Mouse (Mus musculus) thymus, postnatal 10 days (tissue): ENCODE results near the gene Gjc2.

Experiments
- DNase-seq, 2 experiments: peaks; one replicate each; pipeline ENCODE4 v3.0.0; 2021; ENCODE audit warnings: low spot score in 2 of 2

Gjc2 gene

GRCm38 (mm10) chr11:59208153-59208831, 25.3 kb upstream of the Gjc2 start, which contains the start of gene 2310033P09Rik:
Gene 2310033P09Rik, plus strand, starts transcription at chr11:59208321.
- DNase-seq = peak; percentile 80 to 86

GRCm38 (mm10) chr11:59202081-59202995, 19.3 kb upstream of the Gjc2 start, which contains the start of gene Mrpl55:
Gene Mrpl55, plus strand, starts transcription at chr11:59202486.
- peak; percentile 84 to 92 for DNase-seq

- no peak for DNase-seq
Observed at GRCm38 (mm10) chr11:59201216-59202002, 18.4 kb upstream of the Gjc2 start.

- no peak for DNase-seq
Observed at GRCm38 (mm10) chr11:59196230-59196629, 13.2 kb upstream of the Gjc2 start.

- no peak for DNase-seq
Observed at GRCm38 (mm10) chr11:59192059-59192386, 9.0 kb upstream of the Gjc2 start, which contains the start of gene Guk1. Gene Guk1, minus strand, starts transcription at chr11:59192212.

GRCm38 (mm10) chr11:59191231-59192058, 8.4 kb upstream of the Gjc2 start:
- peak; percentile 81 to 84 for DNase-seq

GRCm38 (mm10) chr11:59187706-59188105, 4.7 kb upstream of the Gjc2 start:
- DNase-seq = no peak

- DNase-seq = no peak
Observed at GRCm38 (mm10) chr11:59185490-59185889, 2.5 kb upstream of the Gjc2 start.

- DNase-seq = peak in 1 of 2 experiments; percentile 19
Observed at GRCm38 (mm10) chr11:59183821-59184220, 808 bp upstream of the Gjc2 start.

GRCm38 (mm10) chr11:59176921-59177320, 6.1 kb downstream of the Gjc2 start:
- DNase-seq = no peak

- no peak for DNase-seq
Observed at GRCm38 (mm10) chr11:59176475-59176874, 6.5 kb downstream of the Gjc2 start.

GRCm38 (mm10) chr11:59174189-59174838, 8.7 kb downstream of the Gjc2 start:
- DNase-seq = no peak

GRCm38 (mm10) chr11:59170549-59170948, 12.5 kb downstream of the Gjc2 start:
- no peak for DNase-seq

- DNase-seq = no peak
Observed at GRCm38 (mm10) chr11:59169807-59170206, 13.2 kb downstream of the Gjc2 start.

- DNase-seq = no peak
Observed at GRCm38 (mm10) chr11:59165616-59166241, 17.3 kb downstream of the Gjc2 start.

GRCm38 (mm10) chr11:59164384-59164783, 18.6 kb downstream of the Gjc2 start:
- no peak for DNase-seq

GRCm38 (mm10) chr11:59163255-59164236, 19.5 kb downstream of the Gjc2 start, which contains the start of gene Iba57:
Gene Iba57, minus strand, starts transcription at chr11:59163739.
- DNase-seq = peak; percentile 94 to 98

GRCm38 (mm10) chr11:59162443-59163254, 20.4 kb downstream of the Gjc2 start:
- no peak for DNase-seq
